Mouse (Mus musculus) lung, postnatal 0 days (tissue): ENCODE results near the gene Utf1. TPM values are rescaled to one million over a fixed set of nuclear protein-coding genes. Genes with fewer than 3 reads are reported as not detected.
A peak's percentile ranks its signal among the peaks of the same experiment; 100 is the strongest.

Source experiments
- ATAC-seq: fragments of 200-750 bp; cut with Nextera tagmentation; 2 replicates; pipeline ENCODE4 v1.8.0; 2017; ENCODE audit warnings: moderate library complexity
- DNase-seq: peaks from one replicate; pipeline ENCODE4 v3.0.0-alpha.2; 2016; ENCODE audit warnings: low spot score
- H3K27ac ChIP-seq: fragments of 300-500 bp; sonication (generic); 2 replicates; pipeline ENCODE4 v1.5.1; 2014; ENCODE audit warnings: antibody characterized with exemption, mild to moderate bottlenecking, low read length, mixed read lengths
- H3K27me3 ChIP-seq: fragments of 300-500 bp; sonication (generic); replicated peaks from 2 replicates; pipeline ENCODE4 v1.6.1; 2014; ENCODE audit warnings: low read length, mixed read lengths; ENCODE audit not compliant: insufficient read depth
- H3K36me3 ChIP-seq: fragments of 300-500 bp; sonication (generic); 2 replicates; pipeline ENCODE4 v1.6.1; 2014; ENCODE audit warnings: low read length, mixed read lengths; ENCODE audit not compliant: insufficient read depth
- H3K4me1 ChIP-seq: fragments of 300-500 bp; sonication (generic); 2 replicates; pipeline ENCODE4 v1.6.1; 2014; ENCODE audit warnings: antibody characterized with exemption, low read depth, low read length, mixed read lengths; ENCODE audit not compliant: insufficient read depth
- H3K4me2 ChIP-seq: fragments of 300-500 bp; sonication (generic); replicated peaks from 2 replicates; pipeline ENCODE4 v1.6.1; 2014; ENCODE audit warnings: low read depth, mild to moderate bottlenecking, low read length, moderate library complexity, mixed read lengths
- H3K4me3 ChIP-seq: fragments of 300-500 bp; sonication (generic); 2 replicates; pipeline ENCODE4 v1.5.1; 2014; ENCODE audit warnings: low read depth, low read length
- H3K9ac ChIP-seq: fragments of 300-500 bp; sonication (generic); replicated peaks from 2 replicates; pipeline ENCODE4 v1.6.1; 2014; ENCODE audit warnings: low read depth, mild to moderate bottlenecking
- H3K9me3 ChIP-seq: fragments of 300-500 bp; sonication (generic); 2 replicates; pipeline ENCODE4 v1.6.1; 2016; ENCODE audit warnings: low read length, mixed read lengths
- CTCF ChIP-seq: IDR thresholded peaks from 2 replicates; pipeline ENCODE4 v1.5.1; 2016; ENCODE audit warnings: antibody characterized with exemption, mild to moderate bottlenecking
- EP300 ChIP-seq: IDR thresholded peaks from 2 replicates; pipeline ENCODE4 v1.6.1; 2016; ENCODE audit warnings: antibody characterized with exemption, mild to moderate bottlenecking, control low read depth
- WGBS: fragments of 180-500 bp; shearing (Covaris S2); extraction: QIAGEN DNeasy Blood & Tissue Kit; methylation state at CpG from one replicate; pipeline ENCODE4 v1.1.7; 2014; 5-methylcytosine and 5-hydroxymethylcytosine counted together
- polyA plus RNA-seq: library from polyadenylated mRNA; unstranded; fragments of >200 nt; fragmentation: Nextera tagmentation; extraction: Ambion mirVana; gene quantifications from 2 replicates; pipeline ENCODE4 v1.2.1, GENCODE M21; 2015

The Utf1 gene
- not detected in 2 replicates for polyA plus RNA-seq

- 3% methylated on average over 50 of the region's 59 CpGs for WGBS
- Histone ChIP-seq H3K27me3 (peaks cover 22% of the 10 kb centered on the region), H3K27ac (no peak within 1 kb of the TSS), H3K4me1 (no peaks in the 10 kb centered on the region; the same call in 1 of the 2 replicates), H3K9me3 (no peaks in the 10 kb centered on the region), H3K4me3 (peak within 1 kb of the TSS; percentile 24), H3K9ac (no peak within 1 kb of the TSS), H3K36me3 (no peaks in the 10 kb centered on the region), H3K4me2 (peak within 1 kb of the TSS; percentile 46)
- DNase-seq (peak; percentile 68), ATAC-seq (peak; percentile 56)
- TF ChIP-seq CTCF (no peak), EP300 (no peak)
Observed at GRCm38 (mm10) chr7:139943674-139944281, at the start of gene Utf1. Utf1 (plus strand) TSS chr7:139943789.

- DNase-seq = peak; percentile 23
- Histone ChIP-seq H3K9me3 (no peaks in the 10 kb centered on the region), H3K27me3 (peaks cover 12% of the 10 kb centered on the region; the same call in 1 of the 2 replicates), H3K27ac (no peak within 1 kb of the TSS), H3K4me3 (peak within 1 kb of the TSS; percentile 23), H3K36me3 (no peaks in the 10 kb centered on the region), H3K4me1 (no peaks in the 10 kb centered on the region), H3K9ac (no peak within 1 kb of the TSS), H3K4me2 (peak within 1 kb of the TSS; percentile 48)
- 2% methylated on average over 49 of the region's 50 CpGs for WGBS
- TF ChIP-seq CTCF = no peak
- TF ChIP-seq EP300 = no peak
- peak; percentile 56 for ATAC-seq
Observed at GRCm38 (mm10) chr7:139894655-139895557, 48.7 kb upstream of the Utf1 start, which contains the start of gene Kndc1. Kndc1 (plus strand) TSS chr7:139894696.

- Histone ChIP-seq H3K36me3 (no peaks in the 10 kb centered on the region), H3K4me1 (no peaks in the 10 kb centered on the region), H3K4me2 (no peak overlapping the region), H3K4me3 (no peak overlapping the region), H3K27me3 (peaks cover 12% of the 10 kb centered on the region; the same call in 1 of the 2 replicates), H3K9me3 (no peaks in the 10 kb centered on the region), H3K9ac (no peak overlapping the region), H3K27ac (no peak overlapping the region)
- no peak for DNase-seq
- no peak for TF ChIP-seq CTCF
- no peak for TF ChIP-seq EP300
- ATAC-seq = no peak
- 81% methylated on average over 7 of the region's 7 CpGs for WGBS
Observed at GRCm38 (mm10) chr7:139896271-139896670, 47.3 kb upstream of the Utf1 start.

- TF ChIP-seq EP300 = no peak
- no peak for TF ChIP-seq CTCF
- Histone ChIP-seq H3K4me2 (no peak overlapping the region), H3K4me1 (no peaks in the 10 kb centered on the region), H3K27me3 (peaks cover 12% of the 10 kb centered on the region; the same call in 1 of the 2 replicates), H3K36me3 (no peaks in the 10 kb centered on the region), H3K27ac (no peak overlapping the region), H3K4me3 (no peak overlapping the region), H3K9me3 (no peaks in the 10 kb centered on the region), H3K9ac (no peak overlapping the region)
- WGBS = 73% methylated on average over 7 of the region's 7 CpGs
- no peak for DNase-seq
- ATAC-seq = no peak
Observed at GRCm38 (mm10) chr7:139896796-139897195, 46.8 kb upstream of the Utf1 start.

- ATAC-seq (no peak), DNase-seq (no peak)
- peaks cover 12% of the 10 kb centered on the region; the same call in 1 of the 2 replicates for H3K27me3 ChIP-seq
- TF ChIP-seq CTCF (no peak), EP300 (no peak)
- no peak overlapping the region for H3K4me3 ChIP-seq
- WGBS = 81% methylated on average over 2 of the region's 2 CpGs
- no peaks in the 10 kb centered on the region for H3K9me3 ChIP-seq
- H3K27ac ChIP-seq = no peak overlapping the region
- no peak overlapping the region for H3K4me2 ChIP-seq
- H3K9ac ChIP-seq = no peak overlapping the region
- H3K36me3 ChIP-seq = no peaks in the 10 kb centered on the region
- no peaks in the 10 kb centered on the region for H3K4me1 ChIP-seq
Observed at GRCm38 (mm10) chr7:139898606-139899005, 45.0 kb upstream of the Utf1 start.

GRCm38 (mm10) chr7:139899505-139899904 lies 44.1 kb upstream of the Utf1 start:
- Histone ChIP-seq H3K9ac (no peak overlapping the region), H3K4me2 (no peak overlapping the region), H3K27me3 (peaks cover 9% of the 10 kb centered on the region; the same call in 1 of the 2 replicates), H3K4me1 (no peaks in the 10 kb centered on the region), H3K36me3 (no peaks in the 10 kb centered on the region), H3K27ac (no peak overlapping the region), H3K9me3 (no peaks in the 10 kb centered on the region), H3K4me3 (no peak overlapping the region)
- WGBS = 78% methylated on average over 7 of the region's 7 CpGs
- DNase-seq (no peak), ATAC-seq (no peak)
- TF ChIP-seq CTCF (no peak), EP300 (no peak)
